Mouse (Mus musculus) B cell, adult 2 months (primary cell): ENCODE results near the gene Rad54l2.

ENCODE experiments used
- DNase-seq, 2 experiments: peaks; one replicate each; pipeline ENCODE4 v3.0.0; 2022

The Rad54l2 gene

DNA sequence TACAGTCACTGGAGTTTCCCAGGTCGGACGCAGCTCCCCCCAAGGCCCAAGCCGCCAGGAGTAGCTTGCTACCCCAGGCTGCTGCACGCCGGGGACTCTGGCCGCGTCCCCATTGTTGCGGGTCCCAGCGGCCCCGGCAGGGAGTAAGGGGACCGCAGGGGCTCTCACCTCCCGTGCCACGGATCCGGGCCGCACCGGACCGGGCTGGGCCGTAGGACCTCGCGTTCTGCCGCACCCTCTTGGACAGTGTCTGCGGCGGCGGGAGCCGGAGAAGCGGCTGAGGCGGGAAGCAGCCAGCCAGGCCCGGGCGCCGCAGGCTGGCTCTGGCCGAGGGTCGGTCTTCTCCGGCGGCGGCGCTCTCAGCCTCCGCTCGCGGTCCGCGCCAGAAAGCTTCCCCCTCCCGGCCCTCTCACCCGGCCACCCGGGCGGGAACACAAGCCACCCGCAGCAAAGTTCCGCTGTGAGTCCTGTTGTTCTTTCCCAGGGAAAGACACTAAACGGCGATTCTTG is at the start of gene Rad54l2:
TSS of gene Rad54l2 (minus strand) at position 383 of the 510 bp plus-strand sequence.
- DNase-seq = peak; percentile 90

DNA sequence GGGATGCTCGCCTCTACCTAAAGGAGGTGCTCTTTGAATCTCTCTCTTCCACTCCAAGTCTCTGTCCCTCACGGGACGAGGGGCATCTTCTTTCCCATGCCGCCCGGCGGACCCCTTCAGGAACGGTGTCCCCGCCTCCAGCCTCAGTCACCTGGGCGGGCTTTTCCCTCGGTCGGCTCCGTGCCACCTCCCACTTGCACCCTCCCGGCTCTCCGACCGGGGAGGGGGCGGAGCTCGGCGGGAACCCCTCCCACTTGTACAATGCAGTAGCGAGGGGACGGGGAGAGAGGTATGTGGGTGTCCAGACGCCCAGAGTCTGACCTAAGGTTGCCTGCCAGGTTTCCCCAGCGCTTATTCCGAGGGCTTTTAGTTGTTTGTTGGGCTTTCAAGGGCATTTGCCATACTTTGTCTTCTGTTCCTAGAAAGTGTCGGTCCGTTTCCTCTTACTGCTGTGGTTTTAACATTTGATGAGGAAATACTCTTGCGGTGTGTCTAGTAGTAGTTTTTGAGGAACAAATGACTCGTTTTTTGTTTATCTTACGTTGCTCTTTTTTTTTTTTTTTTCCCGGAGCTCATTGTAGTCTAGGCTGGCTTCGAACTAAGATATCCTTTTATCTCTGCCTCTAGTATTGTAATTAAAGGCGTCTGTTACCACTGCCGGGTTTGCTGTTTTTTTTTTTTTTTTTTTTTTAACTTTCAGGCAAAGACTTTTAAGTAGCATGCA is 33.5 kb upstream of the Rad54l2 start:
- DNase-seq = peak; percentile 81 to 85

DNA sequence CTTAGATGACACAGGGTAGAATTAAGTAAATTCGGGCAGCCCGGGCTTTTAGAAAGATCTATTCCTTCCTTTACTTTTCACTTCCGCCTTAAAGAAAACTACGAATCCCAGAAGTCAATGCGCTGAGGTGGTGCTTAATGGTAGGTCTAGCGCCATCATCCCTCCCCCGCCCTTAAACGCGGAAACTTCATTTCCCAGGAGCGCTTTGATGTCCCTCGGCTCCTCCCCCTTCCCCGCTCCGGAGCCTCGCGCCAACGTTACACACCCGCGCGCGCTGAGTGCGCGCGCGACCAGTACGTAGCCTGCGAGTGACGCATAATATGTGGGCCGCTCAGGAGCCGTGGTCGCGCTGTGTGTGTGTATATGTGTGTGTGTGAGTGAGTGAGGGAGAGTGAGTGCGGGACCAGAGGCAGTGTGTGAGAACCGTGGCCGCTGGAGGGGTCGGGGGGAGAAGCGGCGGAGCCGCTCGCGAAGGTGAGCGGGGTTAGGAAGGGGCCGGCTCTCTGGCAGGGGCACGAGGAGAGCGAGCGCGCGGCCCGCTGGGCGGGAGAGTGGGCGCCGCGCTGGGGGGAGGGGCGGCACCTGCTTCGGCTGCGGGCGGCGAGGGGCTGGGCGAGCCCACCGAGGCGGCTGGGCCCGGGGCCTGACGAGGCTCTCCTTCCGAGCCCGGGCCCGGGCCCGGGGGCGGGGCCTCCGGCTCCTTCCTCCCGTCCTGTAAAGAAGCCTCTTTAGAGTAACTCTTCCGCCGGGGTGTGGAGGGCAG is 32.8 kb upstream of the Rad54l2 start, which contains the start of gene Dcaf1:
TSS of gene Dcaf1 (plus strand) at position 257 of the 763 bp plus-strand sequence.
- peak; percentile 89 to 92 for DNase-seq

DNA sequence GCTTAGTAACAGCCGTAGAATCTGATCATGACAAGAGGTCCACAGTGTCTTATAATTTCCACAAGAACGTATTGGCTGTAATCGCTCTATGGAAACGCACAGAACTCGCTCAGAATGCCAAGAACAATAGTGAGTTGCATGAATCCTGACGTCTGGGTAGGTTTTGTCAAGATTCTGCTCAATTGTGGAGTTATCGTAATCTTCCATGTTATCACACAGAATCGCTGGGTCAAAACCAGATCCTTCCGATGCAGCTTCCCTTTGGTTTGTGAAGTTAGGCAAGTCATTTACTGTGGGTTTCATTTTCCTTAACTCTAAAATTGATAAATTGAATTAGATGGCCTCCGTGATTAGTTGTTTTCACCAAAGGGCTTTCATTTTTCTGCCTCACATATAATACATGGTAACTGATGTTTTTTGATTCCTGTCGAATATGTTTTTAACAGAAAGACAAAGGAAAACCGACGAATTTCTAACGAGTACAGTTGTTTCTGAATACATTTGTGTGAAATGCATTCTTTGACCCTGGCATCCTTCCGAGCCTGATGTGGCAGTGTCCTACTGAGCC is 32.1 kb upstream of the Rad54l2 start:
- peak; percentile 5 to 16 for DNase-seq

DNA sequence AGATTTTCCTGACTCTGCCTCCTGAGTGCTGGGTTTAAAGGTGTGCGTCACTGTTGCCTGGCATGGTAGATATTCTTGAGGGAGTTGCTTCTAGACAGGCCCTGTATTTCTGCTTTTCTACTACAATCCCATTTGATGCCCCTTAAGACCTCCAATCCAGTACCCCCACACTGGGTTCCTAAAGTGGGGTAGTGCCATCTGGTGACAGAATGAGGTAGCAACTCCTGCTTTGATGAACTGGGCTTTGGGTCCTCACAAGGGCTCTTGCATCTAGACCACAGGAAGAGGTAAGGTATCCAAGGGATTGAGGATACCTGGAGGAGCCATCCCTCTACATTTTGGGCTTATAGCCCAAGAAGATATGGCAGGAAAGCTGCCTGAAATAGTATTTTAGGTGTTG is 30.2 kb upstream of the Rad54l2 start:
- DNase-seq = peak; percentile 39 to 42

DNA sequence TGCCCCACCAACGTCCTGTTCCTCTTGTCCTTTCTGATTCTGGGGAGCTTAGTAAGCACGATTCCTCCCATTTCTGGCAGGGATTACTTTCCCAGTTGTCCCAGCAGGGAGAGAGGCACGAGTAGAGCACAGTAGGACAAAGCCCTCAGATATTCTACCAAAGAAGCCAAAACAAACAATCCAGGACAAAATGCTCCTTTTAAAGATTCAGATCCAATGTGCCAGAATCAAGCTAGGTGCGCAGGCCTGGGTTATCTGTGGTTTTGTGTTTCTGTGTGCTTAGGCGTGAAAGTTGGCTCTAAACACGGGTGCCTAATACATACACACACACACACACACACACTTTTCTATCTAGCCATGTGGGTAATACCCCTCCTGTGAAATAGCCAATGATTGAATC is 29.2 kb upstream of the Rad54l2 start:
- DNase-seq = no peak

DNA sequence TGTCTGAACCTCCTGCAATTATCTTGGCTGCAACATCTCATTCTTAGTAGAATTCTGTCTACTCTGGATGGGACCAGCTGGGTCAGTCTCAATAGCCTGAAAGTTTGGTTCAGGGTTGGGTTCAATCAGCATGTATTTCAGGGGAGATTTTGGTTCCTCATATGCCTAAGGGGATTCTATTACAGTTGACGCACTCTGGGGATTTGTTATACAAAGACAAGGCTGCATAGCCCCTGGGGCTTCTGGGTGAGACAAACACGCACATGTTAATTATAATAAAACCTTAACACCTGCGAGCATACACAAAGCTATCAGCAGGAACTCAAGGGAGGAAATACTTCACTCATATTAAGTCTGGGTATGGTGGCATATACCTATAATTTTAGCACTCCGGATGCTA is 17.5 kb upstream of the Rad54l2 start:
- no peak for DNase-seq

DNA sequence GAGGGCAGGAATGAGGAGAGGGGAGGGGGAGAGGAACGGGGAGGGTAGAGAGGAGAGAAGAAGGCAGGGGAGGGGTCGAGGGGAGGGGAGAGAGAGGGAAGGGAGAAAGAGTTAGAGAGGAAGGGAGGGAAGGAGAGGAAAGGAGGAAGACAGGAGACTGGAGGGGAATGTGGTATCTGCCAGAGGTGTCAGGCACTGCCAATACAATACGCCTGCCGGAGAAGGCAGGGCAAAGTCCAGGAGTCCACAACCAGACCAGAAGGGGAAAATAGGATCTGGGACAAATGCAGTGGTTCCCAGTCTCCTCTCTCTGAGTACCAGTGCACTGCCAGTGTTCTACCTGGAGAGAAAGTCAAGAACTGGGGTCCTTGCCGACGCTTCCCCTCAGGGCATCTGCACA is 1.8 kb upstream of the Rad54l2 start:
- DNase-seq = no peak

DNA sequence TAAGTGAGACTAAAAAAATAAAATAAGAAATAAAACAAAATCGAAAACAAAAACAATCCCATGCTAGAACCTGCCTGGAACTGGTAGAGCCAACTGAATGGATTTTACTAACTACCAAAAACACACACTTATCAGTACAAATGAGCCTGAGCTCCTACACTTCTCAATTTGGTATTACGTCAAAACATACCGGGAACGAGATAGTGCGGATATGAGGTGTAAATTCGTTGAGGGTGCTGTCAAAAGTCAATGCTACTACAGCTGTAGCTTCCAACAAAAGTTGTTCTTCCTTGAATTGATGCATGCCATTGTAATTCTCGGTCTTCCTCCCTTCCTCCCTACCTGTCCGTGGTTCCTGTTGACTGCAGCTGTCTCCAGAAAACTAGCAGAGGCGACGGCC is 369 bp upstream of the Rad54l2 start:
- no peak for DNase-seq

DNA sequence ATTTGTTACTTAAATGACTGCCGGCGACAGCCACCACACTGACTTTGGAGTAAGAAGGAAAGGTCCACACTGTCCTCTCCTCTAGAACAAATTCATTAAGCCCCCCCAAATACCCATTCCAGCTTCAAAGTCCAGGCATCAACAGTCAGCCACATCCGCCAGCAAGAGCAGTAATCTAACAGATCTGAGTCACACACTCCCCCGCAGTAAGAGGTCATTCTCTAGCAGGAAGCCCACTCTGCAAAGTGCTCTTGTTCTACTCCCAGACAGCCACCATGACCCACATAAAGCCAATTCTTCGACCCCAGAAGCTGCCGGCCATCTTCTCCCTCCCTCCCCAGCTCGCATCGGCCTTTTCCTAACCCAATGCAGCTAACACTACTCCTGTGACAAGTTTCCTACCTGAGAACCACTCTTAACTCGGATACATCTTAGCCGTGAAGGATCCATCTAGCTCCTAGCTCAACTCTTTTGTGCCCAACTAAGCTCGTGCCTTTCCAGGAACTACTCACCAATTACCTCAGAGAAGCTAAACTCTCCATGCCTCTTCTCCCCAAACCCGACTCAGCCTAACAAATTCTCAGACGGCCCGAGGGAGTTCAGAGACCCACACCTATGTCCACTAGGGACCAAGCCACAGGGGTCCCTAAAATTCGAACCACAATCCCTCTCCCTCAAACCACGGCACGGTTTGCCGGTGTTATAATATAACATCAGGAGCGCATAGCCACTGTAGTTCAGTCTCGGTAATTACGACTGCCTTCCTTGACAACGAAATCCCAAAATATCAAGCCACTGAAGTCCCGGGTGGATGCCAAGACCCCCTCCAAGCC is 799 bp downstream of the Rad54l2 start:
- peak; percentile 11 to 32 for DNase-seq

DNA sequence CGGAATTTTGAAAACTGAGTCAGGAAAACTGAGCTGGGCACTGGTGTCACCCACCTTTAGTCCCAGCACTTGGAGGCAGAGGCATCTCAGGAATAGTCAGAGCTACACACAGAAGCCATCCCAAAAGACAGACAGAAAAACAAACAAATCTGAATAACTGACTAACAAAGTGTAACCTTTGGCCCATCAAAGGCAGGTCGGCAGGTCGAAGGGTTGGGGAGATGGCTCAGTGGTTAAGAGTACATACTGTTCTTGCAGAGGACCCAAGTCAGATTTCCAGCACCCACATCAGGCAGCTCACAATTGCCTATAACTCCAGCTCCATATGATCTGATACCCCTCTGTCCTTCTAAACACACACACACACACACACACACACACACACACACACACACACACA is 3.8 kb downstream of the Rad54l2 start:
- DNase-seq = no peak

DNA sequence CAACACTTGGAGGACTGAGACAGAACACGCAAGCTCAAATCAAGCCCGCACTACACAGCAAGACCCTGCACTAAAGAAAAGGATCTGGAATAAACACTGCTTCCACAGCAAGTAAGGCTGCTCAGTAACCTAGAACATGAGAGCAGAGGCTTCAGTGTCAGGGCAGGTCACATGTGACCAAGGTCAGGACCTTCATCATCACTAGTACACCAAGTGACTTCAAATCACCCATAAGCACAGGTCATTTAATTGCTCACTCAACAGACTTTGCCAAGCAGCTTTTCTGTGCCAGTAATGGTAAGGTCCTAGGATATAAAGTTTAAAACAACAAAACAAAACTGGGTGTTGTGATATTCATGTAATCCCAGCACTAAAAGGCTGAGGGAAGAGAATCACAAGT is 5.4 kb downstream of the Rad54l2 start:
- no peak for DNase-seq

DNA sequence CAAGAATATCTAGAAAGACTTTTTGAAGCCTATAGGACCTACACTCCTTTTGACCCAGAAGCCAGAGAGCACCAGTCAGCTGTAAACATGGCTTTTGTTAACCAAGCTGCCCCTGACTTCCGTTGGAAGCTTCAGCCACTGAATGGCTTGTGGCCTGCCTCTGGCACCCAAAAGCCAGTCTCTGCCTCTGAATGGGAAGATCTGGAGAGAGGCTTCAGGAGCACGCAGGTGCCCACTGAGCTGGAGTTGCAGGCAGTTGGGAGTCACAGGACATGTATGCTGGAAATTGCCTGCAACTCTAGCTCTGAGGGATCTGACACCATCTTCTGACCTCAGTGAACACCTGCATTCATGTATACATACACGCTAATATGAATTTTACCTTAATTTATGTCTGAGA is 8.9 kb downstream of the Rad54l2 start:
- DNase-seq = no peak

DNA sequence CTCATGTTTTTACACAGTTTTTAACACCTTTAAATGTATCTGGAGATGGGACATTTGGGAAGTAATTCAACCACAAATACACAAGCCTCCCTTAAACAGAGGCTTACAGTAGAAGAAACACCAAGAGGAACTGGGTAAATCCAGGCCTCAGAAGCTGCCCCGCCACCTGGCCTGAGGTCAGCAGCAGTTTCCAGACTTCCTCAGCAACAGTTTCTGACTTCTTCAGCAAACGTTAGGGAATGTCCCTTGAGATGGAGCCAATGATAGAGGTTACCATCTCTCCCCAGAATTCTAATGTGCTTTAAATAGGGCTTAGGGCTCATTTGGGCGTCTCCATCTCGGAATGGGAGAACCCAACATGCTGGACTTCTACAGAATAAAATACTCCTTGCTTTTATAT is 10.7 kb downstream of the Rad54l2 start:
- no peak for DNase-seq

DNA sequence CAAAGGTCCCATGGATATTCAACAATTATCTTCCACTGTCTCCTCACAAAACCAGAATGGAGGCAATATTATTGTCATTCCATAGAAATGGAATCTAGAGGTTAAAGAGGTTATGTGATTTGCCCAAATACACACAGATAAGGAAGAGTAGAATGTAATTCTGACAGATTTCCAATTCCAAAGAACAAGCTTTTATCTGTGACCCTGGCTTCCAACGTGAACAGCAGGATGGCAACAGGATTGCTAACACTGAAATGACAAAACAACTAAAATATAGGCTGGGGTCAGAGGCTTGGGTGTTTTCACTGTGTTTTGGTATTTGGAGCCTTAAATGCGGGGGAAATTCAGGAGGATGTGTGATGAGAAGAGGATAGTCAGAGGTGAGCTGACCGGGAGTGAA is 11.6 kb downstream of the Rad54l2 start:
- DNase-seq = no peak

DNA sequence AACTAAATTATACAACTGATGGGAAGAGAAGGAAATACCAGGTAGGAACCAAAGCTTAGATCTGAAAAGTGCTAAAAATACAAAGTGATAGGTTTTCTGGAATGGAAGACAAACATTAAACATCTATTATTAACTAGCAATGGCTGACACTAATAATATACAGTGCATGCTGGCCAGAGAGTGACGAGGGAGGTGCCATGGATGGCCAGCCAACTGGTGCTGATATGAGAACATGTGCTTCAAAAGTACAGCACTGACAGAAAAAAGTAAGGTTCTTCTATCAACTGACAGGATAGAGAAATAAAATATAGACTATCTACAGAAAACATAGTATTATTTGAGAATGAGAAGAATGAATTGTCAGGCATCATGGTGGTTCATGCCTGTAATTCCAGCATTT is 12.9 kb downstream of the Rad54l2 start:
- no peak for DNase-seq

DNA sequence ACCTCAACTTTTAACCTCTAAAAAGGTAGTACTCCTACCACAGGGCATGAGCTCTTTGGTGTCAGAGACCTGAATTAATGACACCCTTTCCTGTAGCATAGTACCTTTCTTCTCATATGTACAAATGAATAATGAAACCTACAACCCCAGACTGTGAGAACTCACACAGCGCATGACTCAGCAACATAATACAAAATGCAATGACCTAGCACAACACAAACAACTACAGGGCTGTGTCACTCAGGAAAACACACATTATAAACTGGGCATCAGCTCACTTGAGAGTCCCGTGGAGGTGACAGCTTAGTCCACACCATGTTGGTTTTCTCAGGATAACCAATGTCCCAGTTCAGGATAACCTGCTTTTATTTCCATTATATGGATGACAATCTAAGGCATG is 17.2 kb downstream of the Rad54l2 start:
- DNase-seq = no peak

DNA sequence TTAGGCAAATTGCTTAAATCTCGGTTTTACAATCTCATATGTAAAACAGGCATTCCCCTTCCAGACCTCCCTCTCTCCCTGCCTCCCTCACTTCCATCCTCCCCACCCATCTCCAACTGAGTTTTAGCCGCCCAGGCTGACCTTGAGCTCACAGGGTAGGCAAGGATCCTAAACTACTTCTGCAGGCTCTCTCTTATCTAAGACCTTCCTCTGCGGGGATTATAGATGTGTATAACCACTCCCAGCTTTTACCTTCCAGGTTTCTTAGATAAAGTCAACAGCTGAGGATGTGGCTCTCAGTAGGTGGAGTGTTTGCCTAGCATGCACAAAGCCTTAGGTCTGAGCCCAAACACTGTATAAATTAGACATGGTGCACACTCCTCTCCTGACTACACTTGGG is 18.8 kb downstream of the Rad54l2 start:
- no peak for DNase-seq

DNA sequence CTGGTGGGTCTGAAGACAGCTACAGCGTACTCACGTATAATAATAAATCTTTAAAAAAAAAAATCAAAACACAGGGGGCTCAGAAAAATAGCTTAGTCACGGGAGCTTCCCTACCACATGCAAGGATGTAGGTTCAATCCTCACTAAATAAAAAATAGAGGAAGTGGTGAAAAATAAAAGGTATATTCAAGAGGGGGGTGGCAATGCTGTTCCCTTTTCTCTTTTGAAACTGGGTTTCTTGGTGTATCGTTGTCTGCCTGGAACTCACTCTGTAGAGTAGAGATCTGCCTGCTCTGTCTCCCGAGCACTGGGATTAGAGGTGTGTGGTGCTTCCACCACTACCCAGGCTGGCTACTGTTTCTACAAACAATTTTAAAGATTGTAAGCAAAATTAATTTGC is 19.2 kb downstream of the Rad54l2 start:
- no peak for DNase-seq

DNA sequence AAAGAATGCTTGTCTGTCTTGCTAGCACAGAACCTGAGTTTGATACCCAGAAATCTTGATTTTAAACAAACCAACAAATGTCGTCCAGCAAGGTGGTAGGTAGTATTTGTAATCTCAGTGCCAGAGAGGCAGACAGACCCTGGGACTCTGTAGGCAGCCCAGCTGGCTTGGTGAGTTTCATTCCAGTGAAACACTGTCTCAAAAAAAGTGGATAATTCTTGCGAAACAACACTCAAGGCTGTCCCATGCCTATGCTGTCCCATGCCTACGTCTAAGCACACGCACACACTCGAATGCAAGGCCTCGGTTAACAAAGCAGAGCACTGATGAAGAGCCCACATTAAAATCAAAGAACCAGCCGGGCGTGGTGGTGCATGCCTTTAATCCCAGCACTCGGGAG is 32.6 kb downstream of the Rad54l2 start:
- DNase-seq = no peak

DNA sequence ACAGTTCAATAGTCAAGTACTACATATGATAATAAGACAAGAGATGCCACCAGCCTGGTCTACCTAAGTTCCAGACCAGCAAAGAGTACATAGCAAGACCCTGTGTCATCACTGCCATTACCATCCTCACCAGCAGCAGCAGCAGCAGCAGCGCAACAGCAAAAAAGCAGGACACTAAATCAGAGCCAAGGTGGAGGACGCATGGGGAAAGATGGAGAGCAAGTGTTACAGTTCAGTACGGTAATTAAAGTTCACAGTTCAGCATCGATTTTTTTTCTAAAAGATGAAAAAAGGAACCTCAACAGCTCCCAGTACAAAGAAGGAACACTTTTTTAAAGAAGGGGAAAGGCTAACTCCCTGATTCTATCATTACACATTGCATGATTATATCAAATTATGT is 33.2 kb downstream of the Rad54l2 start:
- DNase-seq = no peak

DNA sequence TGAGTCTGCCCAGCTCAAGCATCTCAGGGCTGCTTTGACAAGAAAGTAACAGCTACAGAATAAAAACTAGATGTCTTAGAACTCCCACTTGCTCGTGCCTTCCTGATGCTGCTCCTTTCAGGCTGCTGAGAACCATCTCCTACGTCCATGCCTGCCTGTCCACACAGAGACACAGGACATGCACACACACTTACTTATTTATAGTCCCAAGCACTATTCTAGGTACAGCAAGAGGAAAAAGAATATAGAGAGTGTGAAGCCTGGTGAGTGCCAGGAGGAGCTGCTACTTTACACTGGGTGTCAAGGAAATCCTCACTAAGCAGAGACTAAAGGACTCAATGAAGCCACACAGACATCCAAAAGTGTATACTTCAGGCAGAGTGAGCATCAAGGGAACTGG is 34.7 kb downstream of the Rad54l2 start:
- no peak for DNase-seq

DNA sequence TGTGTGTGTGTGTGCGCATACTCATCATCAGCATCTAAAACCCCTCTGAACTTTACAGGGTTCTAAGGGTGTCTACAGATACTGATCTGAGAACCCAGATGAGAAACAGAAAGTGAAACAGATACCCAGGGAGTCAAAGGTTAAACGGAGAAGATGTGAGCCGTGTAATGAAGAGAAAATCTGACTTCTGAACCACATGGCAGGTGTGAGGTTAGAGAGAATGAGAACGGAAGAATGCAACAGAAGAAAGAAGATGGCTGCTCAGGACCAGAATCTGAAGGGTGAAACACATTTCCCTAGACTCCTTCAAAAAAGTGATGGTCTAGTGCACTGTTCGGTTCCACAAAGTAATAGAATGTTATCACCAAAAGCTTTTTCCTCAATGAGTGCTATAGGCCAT is 36.9 kb downstream of the Rad54l2 start:
- DNase-seq = no peak
